Mouse (Mus musculus) spleen, postnatal 36 days (tissue): ENCODE data around the gene Unkl.
"Not testable (repeated sequence)": the region's sequence is repeated elsewhere in the genome, so short reads cannot be mapped to it uniquely, and the experiment has no call there.

Experiments used
- DNase-seq, 2 experiments: peaks; one replicate each; pipeline ENCODE4 v3.0.0; 2022; ENCODE audit warnings: low spot score in 2 of 2, mixed read lengths in 1 of 2

Gene Unkl

DNA sequence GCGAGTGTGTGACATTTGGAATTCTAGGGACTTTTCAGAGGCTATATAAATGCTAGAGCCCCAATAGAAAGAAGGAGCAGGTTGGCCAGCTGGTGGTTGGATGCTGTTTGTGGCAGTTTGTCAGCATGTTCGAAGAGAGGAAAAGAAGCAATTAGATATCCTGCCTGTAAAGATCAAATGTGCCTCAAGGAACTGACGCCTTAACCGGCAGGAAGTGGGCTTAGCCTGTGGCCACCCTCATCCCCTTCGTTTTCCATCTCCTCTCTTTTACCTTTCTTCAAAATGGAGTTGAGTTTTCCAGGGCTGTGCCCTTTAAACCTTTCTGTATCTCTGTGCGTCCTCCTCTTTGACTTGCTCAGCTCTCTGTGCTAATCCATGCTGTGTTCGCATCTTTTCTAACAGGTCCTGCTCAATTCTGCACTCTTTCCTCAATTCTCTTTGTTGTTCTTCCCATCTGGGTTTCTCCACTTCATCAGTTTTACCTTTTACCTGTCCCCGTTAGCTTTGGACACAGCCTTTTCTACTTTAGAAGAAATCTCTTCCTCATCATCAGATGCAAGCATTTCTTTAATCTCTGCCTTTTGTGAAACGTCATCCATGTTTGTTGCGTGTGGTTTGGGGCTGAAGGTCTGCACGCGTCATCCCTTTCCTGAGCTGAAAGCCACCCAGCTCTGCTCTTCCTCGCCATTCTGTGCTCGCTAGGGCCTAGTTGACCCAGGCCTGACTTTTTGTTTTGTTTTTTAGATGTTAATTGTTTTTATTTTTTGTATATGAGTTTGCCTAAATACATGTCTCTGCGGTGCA is 31.5 kb downstream of the Unkl start:
- no peak for DNase-seq

DNA sequence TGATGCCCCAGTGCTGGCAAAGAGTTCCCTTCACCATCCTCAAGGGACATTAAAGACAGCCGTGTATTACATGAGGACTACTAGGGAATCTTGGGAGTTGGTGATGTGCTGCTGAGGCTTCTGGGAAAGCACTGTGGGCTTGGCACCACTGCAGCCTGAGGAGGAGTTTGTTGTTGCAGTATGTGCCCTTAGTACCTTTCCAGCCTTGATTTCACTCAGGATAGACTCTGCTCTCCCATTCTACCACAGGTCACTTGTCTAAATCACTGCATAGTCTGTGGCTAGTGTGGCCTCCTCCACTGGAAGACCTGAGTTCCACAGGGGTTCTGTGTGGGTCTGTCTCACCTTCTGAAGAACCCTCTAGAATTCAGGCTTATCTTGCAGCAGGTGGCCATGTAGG is 32.5 kb downstream of the Unkl start:
- DNase-seq: no peak

DNA sequence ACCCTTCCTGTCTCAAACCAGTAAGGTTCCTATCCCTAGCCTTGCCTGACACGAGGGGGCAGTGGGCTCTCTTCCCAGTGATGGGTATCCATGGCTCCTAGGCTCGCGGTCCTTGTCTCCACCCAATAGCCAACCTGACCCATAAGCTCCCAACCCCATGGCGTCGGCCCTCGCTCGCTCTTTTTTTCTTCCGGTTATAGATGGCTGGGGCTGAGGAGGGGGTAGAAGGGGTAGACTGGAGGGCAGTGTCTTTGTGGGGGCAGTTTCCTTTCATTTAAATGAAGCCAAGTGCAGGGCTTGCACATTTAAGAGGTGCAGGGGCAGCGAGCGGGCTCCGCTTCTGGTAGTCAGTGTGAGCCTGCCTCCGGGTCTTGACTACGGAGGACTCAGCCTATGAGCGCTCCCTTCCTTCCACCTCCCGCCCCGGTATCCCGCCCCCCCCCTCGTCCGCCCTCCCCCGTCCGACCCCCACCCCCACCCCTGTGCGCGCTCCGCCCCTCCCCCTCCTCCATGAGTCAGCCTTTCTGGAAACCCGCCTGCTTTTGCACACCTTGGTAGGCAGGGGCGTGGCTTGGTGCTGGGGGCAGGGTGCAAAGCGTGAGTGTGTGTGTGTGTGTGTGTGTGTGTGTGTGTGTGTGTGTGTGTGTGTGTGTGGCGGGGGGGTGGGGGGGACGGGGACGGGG is 33.8 kb downstream of the Unkl start:
- DNase-seq: peak; percentile 54 to 76

DNA sequence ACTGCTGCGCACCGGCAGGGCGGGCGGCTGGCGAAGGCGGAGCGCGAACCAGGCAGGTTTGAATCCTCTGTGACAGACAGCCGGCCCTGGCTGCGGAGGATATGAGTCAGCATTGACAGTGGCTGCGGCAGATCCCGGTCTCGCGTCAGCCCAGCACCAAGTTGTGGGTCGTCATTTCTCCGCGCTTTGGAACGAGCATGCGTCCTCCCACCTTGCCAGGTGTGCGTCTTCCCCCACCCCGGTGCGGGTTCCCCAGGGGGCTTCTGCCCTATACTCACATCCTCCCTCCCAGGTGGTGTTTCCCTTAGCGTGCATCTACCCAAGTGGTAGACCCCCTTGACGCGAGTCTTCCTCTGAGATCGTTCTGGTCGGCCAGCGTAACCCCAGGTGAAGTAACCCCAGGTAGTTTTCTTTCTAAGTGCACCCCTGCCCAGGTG is 34.3 kb downstream of the Unkl start:
- peak in 1 of 2 experiments; percentile 35 for DNase-seq

DNA sequence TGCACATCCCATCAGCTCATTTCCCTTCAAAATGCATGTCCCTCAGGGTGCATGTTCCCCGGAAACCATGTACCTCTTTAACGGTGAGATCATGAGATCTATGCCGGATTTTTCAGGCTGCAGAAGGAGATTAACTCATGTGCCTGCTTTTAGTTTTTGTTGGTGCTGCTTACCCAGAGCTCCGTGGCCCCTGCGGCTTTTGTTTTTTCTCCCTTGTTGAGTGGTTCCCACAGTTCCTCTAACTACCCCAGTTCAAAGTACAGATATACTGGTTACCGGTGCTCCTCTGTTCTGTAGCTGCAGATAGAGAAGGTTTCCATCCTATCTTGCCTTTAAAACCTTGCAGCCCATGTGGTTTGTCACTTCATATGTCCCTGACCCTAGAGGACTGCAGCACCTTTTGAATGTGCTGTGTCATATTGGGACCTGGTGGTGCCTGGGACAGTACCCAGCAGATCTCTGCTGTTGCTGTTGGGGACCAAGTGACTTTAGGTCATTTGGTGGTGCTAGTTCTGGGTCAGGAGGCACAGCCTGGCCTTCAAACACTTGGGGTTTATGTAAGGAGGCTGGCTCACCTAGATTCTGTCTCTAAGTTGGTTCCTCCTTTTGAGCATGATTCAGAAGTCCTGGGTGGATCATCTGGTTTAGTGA is 34.9 kb downstream of the Unkl start:
- DNase-seq: no peak

DNA sequence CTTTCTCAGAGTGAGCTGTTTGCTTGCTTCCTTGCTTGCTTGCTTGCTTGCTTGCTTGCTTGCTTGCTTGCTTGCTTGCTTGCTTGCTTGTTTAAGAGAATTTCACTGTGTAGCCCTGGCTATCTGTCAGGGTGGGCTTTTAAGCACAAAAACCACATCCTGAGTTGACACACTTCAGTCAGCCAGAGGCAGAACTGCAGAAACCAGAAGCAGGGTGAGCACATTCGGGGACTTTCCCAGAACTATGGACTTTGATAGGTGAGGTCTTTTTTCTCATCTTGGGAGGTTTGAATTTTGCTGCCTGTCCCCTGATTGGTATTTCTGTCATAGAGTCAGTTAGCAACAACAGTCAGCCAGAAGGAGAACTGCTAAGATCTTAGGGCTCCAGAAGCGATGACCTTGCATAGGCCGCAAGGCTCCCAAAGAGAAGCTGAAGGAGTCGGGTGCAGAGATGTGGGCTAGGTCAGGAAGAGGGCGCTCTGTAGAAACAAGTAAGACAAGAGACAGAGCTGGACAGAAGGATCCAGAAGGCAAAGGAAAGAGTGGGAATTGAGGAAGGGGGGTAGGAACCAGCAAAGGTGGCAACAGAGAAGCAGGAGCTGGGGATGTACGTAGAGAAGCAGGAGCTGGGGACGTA is 36.5 kb downstream of the Unkl start:
- peak; percentile 70 to 73 for DNase-seq

DNA sequence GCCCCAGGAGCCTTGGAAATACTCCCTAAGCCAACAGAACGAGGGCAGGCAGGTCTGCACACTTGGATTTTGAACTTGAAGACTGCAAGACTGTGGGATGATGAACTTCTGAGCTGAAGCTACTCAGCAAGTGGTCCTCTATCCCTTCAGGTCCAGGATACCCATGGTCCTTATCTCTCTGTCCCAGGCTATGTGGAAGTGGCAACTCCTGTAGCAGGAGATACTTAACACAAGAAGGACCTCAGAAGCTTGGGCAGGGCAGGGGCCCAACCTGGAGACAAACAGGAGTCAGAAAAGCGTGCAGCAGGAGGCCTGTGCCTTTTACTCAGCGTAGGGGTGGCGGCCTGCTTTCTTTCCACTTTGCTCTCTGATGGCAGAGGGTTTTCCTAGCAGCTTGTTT is 37.5 kb downstream of the Unkl start:
- DNase-seq: no peak

DNA sequence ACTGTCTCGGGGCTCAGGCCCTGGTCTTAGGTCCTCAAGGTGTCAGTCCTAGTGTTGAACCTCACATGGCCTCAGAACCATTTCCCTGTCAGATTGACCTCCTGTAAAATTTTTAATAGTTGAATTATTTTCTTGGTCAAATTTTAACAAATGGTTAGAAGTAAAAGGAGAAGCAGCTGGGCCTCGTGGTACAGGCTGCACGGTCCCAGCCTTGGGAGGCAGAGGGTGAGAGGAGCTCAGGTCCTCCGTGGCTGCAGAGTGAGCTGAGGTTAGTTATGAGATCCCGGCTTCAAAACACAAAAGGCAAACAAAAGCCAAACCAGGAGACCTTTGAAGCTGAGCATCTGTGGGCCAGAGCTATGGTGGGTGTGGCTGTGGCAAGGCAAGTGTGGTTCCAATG is 39.8 kb downstream of the Unkl start:
- DNase-seq: no peak

DNA sequence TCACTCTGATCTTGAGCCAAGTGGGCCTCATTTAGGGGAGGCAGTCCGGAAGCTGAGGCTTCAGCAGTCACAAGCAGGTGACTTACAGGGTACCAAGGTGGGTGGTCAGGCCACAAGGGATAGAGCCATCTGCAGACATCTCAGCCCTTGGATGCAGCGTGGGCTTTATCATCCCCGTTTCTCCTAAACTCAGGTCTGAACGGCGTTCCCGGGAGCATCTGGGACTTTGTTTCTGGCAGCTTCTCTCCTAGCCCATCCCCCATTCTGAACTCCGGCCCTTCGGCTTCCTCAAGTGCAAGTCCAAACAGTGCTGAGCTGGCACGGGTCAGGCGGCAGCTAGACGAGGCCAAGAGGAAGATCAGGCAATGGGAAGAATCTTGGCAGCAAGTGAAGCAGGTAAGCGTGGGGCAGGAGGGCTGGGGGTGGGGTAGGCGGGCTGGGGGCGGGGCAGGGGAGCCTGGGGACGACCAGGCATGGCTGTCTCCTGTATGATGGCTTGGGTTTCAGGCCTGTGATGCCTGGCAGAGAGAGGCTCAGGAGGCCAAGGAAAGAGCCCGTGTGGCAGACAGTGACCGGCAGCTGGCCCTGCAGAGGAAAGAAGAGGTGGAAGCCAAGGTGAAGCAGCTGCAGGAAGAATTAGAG is 41.9 kb downstream of the Unkl start:
- DNase-seq: not testable (repeated sequence)

DNA sequence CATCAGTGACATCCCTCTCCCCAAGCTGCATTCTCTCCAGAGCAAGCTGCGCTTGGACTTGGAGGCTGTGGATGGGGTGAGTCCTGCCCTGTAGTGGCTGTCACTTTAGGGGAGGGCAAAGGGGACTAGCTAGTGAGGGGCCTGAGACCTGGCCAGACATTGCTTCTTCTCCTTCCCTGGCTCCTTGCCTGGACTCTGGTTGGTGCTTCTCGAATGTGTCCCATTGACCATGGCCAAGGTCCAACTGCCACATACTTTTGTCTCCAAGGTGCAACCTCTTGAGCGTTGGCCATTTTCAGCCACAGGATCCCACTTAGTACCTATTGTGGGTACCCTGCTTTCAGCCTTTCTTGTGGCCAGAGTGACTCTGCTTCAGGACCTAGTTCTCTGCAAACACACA is 42.5 kb downstream of the Unkl start:
- DNase-seq: no peak

DNA sequence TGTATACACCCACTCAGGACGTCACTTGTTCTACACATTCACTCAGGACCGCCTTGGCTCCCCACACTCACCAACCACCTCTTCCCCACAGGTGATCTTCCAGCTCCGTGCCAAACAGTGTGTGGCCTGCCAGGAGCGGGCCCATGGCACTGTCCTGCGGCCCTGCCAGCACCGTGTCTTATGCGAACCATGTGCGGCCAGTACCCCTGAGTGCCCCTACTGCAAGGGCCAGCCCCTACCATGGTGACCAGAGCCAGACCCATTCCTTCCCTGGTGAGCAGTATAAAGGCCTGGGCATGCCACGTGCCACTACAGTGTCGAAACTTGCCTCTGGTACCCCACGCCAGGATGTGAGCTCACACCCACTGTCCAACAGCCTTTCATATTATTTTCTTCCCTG is 43.4 kb downstream of the Unkl start:
- DNase-seq: not testable (repeated sequence)

DNA sequence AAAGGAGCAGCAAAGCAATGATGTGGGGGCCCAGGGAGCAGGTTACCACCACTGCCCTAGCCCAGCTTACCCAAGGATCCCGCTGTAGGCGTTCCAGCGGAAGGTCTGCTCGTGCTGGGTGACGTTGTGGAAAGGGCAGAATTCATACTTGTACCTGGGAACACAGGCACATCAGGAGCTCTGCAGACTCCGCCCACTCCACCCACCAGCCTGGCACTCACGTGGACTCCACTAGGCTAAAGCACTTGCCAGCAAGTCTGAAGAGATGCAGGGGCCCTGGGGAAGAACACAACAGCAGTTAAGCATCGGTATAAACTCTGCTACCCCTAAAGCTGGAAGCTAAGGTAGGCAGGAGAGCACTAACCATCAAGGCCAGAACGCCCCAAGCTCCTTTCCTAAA is 47.4 kb downstream of the Unkl start:
- DNase-seq: no peak

DNA sequence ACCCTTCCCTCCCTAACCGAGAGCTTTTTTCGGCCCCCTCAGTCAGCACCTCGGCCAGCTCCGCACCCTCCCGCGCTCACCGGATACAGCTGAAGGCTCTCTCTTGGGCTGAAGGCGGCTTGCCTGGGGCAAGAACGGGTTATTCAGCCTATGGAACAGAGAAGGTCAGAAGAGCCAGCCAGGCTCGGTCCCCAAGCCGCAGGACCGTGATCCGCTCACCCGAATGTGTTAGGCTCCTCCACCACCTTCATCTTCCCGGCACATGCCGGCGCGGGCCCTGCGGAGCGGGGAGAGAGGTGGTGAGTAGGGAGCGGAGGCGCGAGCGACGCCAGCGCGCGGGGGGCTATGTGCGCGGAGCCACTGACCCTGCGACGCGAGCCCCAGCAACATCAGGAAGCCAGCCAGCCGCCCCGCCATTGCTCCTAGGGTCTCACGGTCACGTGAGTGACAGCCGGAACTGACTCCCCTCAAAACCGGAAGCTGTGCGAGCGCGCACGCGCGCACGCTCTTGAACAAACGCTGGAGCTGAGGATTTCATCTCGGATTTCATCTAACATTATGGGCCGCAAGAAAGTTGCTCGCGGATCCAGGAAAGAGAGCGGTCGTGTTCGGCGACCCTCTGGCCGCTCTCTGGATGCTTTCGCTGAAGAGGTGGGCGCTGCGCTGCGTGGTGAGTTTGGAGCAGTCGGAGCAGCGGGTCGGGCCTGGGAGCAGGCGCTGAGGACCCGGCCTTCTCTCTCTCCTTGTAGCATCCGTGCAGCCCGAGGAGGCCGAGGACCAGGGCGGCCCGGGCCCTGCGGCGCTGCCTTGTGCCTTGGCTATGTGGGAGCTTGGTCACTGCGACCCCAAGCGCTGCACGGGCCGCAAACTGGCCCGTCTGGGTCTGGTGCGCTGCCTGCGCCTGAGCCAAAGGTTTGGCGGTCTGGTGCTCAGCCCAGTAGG is 51.8 kb downstream of the Unkl start, which contains the start of the genes Gnptg and Tsr3:
Gene Gnptg (minus strand): TSS at position 430 of the 942 bp plus-strand sequence.
Gene Tsr3 (plus strand): TSS at position 476 of the 942 bp plus-strand sequence.
- peak; percentile 82 to 86 for DNase-seq

DNA sequence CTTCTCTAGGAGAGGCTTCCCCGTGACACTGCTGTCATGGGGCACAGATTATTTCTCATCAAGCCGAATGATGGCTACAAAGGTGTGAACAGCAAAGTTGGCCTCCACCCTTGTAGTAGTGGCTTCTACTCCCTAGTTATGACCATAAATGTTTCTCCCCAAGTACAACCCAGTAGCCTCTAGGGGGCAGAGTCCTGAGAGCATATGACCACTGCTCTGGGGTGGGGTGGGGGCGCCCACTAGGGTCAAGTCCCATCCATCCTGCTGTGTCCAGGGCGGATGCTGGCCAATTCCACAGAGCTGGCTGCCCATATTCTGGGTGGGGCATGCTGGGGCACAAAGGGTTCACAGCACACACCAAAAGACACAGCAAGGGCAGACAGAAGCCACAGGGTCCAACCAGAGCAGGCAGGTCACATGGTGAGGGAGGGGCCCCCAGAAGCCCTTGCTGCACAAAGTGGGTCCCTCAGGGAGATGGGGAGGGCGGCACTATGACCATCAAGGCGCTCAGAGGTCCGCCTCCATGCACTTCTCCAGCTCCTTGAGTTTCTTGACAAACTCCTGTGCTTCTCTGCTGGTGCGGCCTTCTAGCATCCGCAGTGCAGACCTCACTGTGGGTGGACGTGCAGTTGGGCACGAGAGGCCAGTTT is 55.1 kb downstream of the Unkl start:
- DNase-seq: no peak

DNA sequence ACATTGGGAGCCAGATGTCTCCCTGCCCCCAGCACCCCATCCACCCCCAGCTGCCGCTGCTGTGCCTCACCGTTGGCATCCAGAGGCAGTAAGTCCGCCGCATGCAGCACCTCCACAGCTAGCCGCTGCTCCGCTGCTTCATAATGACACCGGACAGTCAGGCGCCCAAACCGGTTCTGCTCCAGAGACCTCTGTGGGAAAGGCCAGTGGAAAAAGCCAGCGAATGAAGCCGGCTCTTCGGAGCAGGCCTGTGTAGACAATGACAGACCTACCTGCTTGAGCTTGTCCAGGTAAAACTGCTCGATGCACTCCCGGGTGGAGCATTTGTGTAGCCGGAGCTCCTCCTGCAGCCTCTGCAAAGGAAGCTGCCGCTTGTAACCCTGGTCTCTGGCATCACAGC is 56.0 kb downstream of the Unkl start:
- no peak for DNase-seq

DNA sequence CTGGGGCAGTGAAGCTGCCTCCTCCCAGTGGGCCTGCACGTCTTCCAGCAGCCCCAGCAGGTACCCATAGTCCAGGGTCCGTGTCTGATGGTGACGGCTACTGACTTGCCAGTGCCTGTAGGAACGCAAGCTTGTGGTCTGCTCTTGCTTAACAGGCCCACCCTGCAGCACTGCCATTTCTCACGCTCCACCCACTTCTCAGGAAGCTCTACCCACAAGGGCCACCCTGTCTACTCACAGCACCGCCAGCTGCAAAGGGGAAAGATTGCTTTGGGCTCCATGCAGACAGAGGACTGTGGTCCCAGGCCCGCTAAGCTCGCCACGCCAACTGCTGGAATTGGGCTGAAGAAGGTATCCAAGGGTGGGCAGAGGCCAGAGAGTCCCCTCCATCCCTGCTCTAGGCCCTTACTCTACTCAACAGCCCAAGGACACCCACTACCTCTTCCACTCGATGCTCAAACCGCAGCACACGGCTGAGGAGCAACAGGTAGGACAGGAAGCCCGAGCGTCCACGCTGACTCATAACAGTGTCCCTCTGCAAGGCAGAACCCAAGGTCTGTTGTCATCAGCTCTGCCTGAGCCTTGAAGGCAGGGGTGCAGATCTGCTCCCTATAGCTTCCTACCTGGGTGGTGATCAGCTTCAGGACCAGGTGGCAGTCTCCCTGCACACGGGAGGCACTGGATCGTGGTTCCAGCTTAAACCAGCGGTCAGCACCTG is 60.0 kb downstream of the Unkl start:
- no peak for DNase-seq

DNA sequence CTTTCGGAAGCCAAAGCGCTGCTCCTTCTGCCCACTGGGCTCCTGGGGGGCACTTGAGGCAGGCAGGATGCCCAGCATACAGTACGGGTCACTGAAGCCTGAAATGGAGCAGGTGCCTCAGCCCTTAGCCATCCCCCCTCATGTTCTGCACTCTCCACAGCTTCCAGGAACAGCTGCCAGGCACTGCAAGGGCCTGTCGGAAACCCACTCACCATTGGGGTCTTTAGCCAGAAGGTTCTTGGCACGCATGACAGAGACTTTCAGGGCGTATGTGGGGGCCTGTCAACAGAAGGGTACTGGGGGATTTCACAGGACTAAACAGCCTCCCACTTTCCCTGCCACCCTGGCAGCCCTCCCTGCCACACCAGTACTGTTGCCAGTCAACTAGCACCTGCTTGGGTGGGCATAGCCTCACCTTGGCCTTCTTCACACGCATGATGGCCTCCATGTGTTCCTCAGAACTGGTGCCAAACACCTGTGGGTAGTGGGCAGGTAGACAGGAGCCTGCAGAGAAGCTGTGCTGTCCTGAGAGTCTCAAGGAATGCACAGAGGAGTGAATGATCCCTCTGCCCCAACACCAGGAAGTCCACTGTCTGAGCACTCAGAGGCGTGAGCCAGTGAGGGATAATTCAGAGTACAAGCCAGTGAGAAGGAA is 62.1 kb downstream of the Unkl start:
- DNase-seq: no peak

DNA sequence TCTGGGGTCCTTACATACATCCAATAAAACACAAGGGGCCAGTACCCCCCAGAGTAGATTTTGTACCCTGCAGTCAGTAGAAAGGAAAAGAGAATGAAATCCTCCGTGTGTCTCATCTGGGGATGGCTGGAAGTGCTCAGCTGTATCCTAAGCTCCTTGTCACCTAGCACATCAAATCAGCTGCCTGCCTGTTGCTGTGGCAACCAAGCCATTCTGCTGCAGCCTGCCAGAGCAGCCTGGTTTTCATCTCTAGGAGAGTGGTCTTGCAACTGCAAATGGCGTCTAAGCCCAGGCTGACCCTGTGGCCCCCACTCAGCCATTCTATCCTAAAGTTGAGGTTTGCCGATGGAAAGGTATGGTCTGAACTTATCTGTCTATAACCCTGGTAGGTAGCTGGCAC is 64.4 kb downstream of the Unkl start:
- no peak for DNase-seq

DNA sequence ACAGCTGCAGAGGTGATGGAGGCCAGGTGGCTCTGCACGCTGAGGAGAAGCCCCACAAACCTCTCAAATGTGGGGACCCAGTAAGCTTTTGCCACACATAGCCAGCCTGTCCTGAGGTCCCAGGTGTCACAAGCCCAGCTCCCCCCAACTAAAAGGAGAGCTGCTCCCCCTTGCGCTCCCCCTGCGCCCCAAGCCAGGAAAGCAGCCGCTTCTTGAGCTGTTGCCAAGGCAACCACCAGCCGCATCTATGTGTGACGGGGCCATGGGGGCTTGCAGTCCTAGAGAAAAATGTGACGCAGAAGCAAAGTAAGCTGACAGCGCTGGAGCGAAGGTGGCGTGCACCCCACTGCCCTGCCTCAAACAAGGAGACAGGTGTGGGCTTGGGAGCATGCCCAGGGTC is 65.6 kb downstream of the Unkl start:
- DNase-seq: no peak
